Mouse (Mus musculus) heart, embryonic 16.5 days (tissue): Measurements from ENCODE around the gene Enkur. TPM values are rescaled to one million over a fixed set of nuclear protein-coding genes. Genes with fewer than 3 reads are reported as not detected.

Source experiments
- ATAC-seq: fragments of 200-750 bp; cut with Nextera tagmentation; replicated peaks from 2 replicates; pipeline ENCODE4 v1.8.0; 2017; ENCODE audit warnings: moderate number of reproducible peaks; ENCODE audit not compliant: insufficient read depth, low FRiP score; ENCODE audit errors: extremely low read depth
- H3K27ac ChIP-seq: fragments of 300-500 bp; sonication (generic); 2 replicates; pipeline ENCODE4 v1.5.1; 2014; ENCODE audit warnings: mild to moderate bottlenecking, low read length, control low read depth, moderate library complexity
- H3K27me3 ChIP-seq: fragments of 300-500 bp; sonication (generic); 2 replicates; pipeline ENCODE4 v1.6.1; 2014; ENCODE audit warnings: low read length, mixed read lengths; ENCODE audit not compliant: control insufficient read depth, insufficient read depth
- H3K36me3 ChIP-seq: fragments of 300-500 bp; sonication (generic); 2 replicates; pipeline ENCODE4 v1.6.1; 2014; ENCODE audit not compliant: control insufficient read depth, insufficient read depth
- H3K4me1 ChIP-seq: fragments of 300-500 bp; sonication (generic); 2 replicates; pipeline ENCODE4 v1.6.1; 2014; ENCODE audit warnings: low read length, mixed read lengths; ENCODE audit not compliant: control insufficient read depth, insufficient read depth
- H3K4me2 ChIP-seq: fragments of 300-500 bp; sonication (generic); 2 replicates; pipeline ENCODE4 v1.6.1; 2014; ENCODE audit warnings: low read depth, mild to moderate bottlenecking, control low read depth, low read length
- H3K4me3 ChIP-seq: fragments of 300-500 bp; sonication (generic); 2 replicates; pipeline ENCODE4 v1.5.1; 2014; ENCODE audit warnings: mild to moderate bottlenecking, control low read depth, low read length
- H3K9ac ChIP-seq: fragments of 300-500 bp; sonication (generic); 2 replicates; pipeline ENCODE4 v1.6.1; 2014; ENCODE audit warnings: low read length, control low read depth
- H3K9me3 ChIP-seq: fragments of 300-500 bp; sonication (generic); replicated peaks from 2 replicates; pipeline ENCODE4 v1.6.1; 2016; ENCODE audit warnings: low read length; ENCODE audit not compliant: control insufficient read depth
- WGBS: fragments of 180-500 bp; shearing (Covaris S2); extraction: QIAGEN DNeasy Blood & Tissue Kit; methylation state at CpG from one replicate; pipeline ENCODE4 v1.1.7; 2014; 5-methylcytosine and 5-hydroxymethylcytosine counted together
- polyA plus RNA-seq: library from polyadenylated mRNA; unstranded; fragments of >200 nt; fragmentation: Nextera tagmentation; extraction: Ambion mirVana; gene quantifications from 2 replicates; pipeline ENCODE4 v1.2.1, GENCODE M21; 2015

Enkur gene
- polyA plus RNA-seq, 1 experiment from 2014 or later, result 2.2 TPM

DNA sequence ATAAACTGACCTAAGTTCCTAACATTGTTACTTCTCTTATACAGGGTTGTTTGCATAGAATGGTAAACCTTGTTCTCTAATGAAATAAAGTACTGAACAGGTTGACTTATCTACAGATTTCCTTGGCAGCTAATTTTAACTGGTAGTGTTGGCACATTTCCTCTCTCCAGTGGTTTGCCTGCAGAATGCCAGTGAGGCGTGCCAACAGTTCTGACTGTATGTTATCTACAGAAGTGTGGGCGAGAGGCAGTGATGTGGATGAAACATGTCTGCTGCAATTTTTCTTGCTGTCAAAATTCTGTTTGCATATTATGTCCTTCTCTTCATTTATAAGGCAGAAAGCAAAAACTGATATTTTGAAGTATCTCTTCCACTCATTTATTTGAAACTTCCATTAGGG, 2.4 kb downstream of the Enkur start:
- no peaks in the 10 kb centered on the region for H3K9me3 ChIP-seq
- peaks cover 12% of the 10 kb centered on the region for H3K4me1 ChIP-seq
- no peaks in the 10 kb centered on the region for H3K36me3 ChIP-seq
- H3K9ac ChIP-seq, result no peak overlapping the region
- no peaks in the 10 kb centered on the region for H3K27me3 ChIP-seq
- ATAC-seq, result no peak
- H3K4me2 ChIP-seq, result no peak overlapping the region
- no peak overlapping the region for H3K4me3 ChIP-seq
- H3K27ac ChIP-seq, result no peak overlapping the region; the same call in 1 of the 2 replicates
- WGBS, result 30% methylated on average over 2 of the region's 2 CpGs

GRCm38 (mm10) chr2:21199051-21199450, 6.1 kb downstream of the Enkur start:
- Histone ChIP-seq H3K4me3 (no peak overlapping the region), H3K4me2 (no peak overlapping the region), H3K27me3 (no peaks in the 10 kb centered on the region), H3K36me3 (no peaks in the 10 kb centered on the region), H3K9me3 (no peaks in the 10 kb centered on the region), H3K9ac (no peak overlapping the region), H3K27ac (no peak overlapping the region), H3K4me1 (peaks cover 6% of the 10 kb centered on the region)
- WGBS, result 44% methylated on average over 3 of the region's 3 CpGs
- no peak for ATAC-seq

DNA sequence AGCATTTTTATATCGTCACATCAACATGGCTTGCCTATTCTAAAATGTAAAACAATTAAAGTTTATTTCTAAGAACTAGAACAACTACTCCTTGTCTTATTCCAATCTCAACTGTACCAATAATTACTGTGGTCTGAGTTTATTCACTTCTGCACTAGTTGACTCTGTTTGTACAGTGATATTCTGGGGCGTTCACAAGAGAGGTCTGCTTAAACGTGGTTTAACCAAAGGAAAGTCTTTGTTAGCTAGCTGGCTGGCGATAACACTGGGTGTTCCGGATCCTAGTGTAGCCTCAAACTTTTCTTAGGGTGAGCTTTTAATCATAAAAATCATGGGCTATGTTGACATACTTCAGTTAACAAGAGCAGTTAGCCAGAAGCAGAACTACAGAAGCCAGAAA, 9.9 kb downstream of the Enkur start:
- Histone ChIP-seq H3K9me3 (no peaks in the 10 kb centered on the region), H3K4me2 (no peak overlapping the region), H3K36me3 (no peaks in the 10 kb centered on the region), H3K4me3 (no peak overlapping the region), H3K27ac (no peak overlapping the region), H3K4me1 (no peaks in the 10 kb centered on the region), H3K9ac (no peak overlapping the region), H3K27me3 (no peaks in the 10 kb centered on the region)
- ATAC-seq, result no peak
- 85% methylated on average over 5 of the region's 5 CpGs for WGBS

GRCm38 (mm10) chr2:21191232-21191631, 13.9 kb downstream of the Enkur start:
- Histone ChIP-seq H3K36me3 (no peaks in the 10 kb centered on the region), H3K4me1 (no peaks in the 10 kb centered on the region), H3K9ac (no peak overlapping the region), H3K27ac (no peak overlapping the region), H3K9me3 (no peaks in the 10 kb centered on the region), H3K4me3 (no peak overlapping the region), H3K4me2 (no peak overlapping the region), H3K27me3 (no peaks in the 10 kb centered on the region)
- no peak for ATAC-seq
- WGBS, result 58% methylated on average over 1 of the region's 1 CpGs

DNA sequence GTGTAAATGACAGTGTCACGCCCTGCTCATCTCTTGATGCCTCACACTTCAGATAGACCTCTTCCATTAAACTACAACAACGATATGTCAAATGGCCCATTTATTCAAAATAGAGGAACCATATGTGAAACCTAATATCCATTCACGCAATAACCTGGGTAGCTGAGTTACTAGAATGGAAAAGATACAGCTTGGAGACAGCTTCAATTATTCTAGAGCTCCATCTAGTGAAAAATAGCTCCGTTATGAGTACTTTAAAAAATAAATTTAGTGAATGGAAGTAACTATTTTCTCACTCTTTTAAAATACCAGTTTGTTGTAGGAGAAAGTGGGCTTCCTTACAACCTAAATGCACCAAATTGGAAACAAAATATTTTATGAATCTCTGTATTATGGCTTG, 16.6 kb downstream of the Enkur start:
- no peak overlapping the region for H3K27ac ChIP-seq
- ATAC-seq, result no peak
- H3K9me3 ChIP-seq, result no peaks in the 10 kb centered on the region
- no peak overlapping the region for H3K9ac ChIP-seq
- no peaks in the 10 kb centered on the region for H3K27me3 ChIP-seq
- no peak overlapping the region for H3K4me2 ChIP-seq
- H3K4me1 ChIP-seq, result no peaks in the 10 kb centered on the region
- H3K36me3 ChIP-seq, result no peaks in the 10 kb centered on the region
- 71% methylated on average over 4 of the region's 4 CpGs for WGBS
- no peak overlapping the region for H3K4me3 ChIP-seq

GRCm38 (mm10) chr2:21187576-21187975, 17.6 kb downstream of the Enkur start:
- WGBS, result 47% methylated on average over 7 of the region's 7 CpGs
- H3K9ac ChIP-seq, result no peak overlapping the region

DNA sequence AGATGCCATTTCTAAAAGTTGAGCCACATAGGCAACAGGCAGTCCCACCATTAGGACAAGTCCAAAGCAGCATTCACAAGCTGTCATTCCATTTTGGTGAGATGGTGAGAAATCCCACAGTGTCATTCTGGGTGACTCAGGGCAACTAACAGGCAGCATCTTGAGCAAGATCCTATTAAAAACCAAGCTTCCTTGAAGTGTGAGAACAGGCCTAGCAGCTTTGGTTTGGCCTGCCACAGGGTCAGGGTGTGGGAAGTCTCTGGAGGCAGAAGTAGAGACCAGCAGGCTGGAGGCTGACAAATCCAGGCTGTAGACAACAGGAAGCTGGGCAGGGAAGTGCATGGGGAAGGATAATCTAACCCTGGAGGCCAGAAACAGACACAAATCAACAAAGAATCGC, 22.4 kb downstream of the Enkur start:
- no peak overlapping the region for H3K4me3 ChIP-seq
- H3K27ac ChIP-seq, result no peak overlapping the region
- no peaks in the 10 kb centered on the region for H3K27me3 ChIP-seq
- no peak overlapping the region for H3K9ac ChIP-seq
- H3K4me2 ChIP-seq, result no peak overlapping the region
- 59% methylated on average over 1 of the region's 1 CpGs for WGBS
- H3K9me3 ChIP-seq, result no peaks in the 10 kb centered on the region
- no peaks in the 10 kb centered on the region for H3K36me3 ChIP-seq
- no peaks in the 10 kb centered on the region for H3K4me1 ChIP-seq
- ATAC-seq, result no peak

More at GRCm38 (mm10) chr2:21187576-21187975, 17.6 kb downstream of the Enkur start:
- H3K4me2 ChIP-seq, result no peak overlapping the region
- no peaks in the 10 kb centered on the region for H3K4me1 ChIP-seq
- no peak overlapping the region for H3K4me3 ChIP-seq
- H3K36me3 ChIP-seq, result no peaks in the 10 kb centered on the region
- H3K27ac ChIP-seq, result no peak overlapping the region
- no peaks in the 10 kb centered on the region for H3K27me3 ChIP-seq
- no peaks in the 10 kb centered on the region for H3K9me3 ChIP-seq
- no peak for ATAC-seq

GRCm38 (mm10) chr2:21179136-21179535, 26.0 kb downstream of the Enkur start:
- H3K4me1 ChIP-seq, result no peaks in the 10 kb centered on the region
- H3K27ac ChIP-seq, result no peak overlapping the region
- no peaks in the 10 kb centered on the region for H3K9me3 ChIP-seq
- H3K4me3 ChIP-seq, result no peak overlapping the region
- no peaks in the 10 kb centered on the region for H3K36me3 ChIP-seq
- ATAC-seq, result no peak
- H3K9ac ChIP-seq, result no peak overlapping the region
- 87% methylated on average over 5 of the region's 5 CpGs for WGBS
- no peaks in the 10 kb centered on the region for H3K27me3 ChIP-seq
- H3K4me2 ChIP-seq, result no peak overlapping the region

- H3K4me1 ChIP-seq, result no peaks in the 10 kb centered on the region
- WGBS, result 72% methylated on average over 3 of the region's 3 CpGs
- no peak overlapping the region for H3K9ac ChIP-seq
- no peak for ATAC-seq
- H3K9me3 ChIP-seq, result no peaks in the 10 kb centered on the region
- H3K27me3 ChIP-seq, result no peaks in the 10 kb centered on the region
- no peaks in the 10 kb centered on the region for H3K36me3 ChIP-seq
- H3K4me2 ChIP-seq, result no peak overlapping the region
- no peak overlapping the region for H3K27ac ChIP-seq
- H3K4me3 ChIP-seq, result no peak overlapping the region
These were observed 32.4 kb downstream of the Enkur start for GRCm38 (mm10) chr2:21172797-21173196.

- Histone ChIP-seq H3K27me3 (no peaks in the 10 kb centered on the region), H3K36me3 (no peaks in the 10 kb centered on the region)
- no peak for ATAC-seq
These were observed 37.2 kb downstream of the Enkur start for GRCm38 (mm10) chr2:21167916-21168315.

More at GRCm38 (mm10) chr2:21167916-21168315, 37.2 kb downstream of the Enkur start:
- Histone ChIP-seq H3K9ac (no peak overlapping the region), H3K4me1 (no peaks in the 10 kb centered on the region), H3K9me3 (no peaks in the 10 kb centered on the region), H3K4me3 (no peak overlapping the region), H3K27ac (no peak overlapping the region), H3K4me2 (no peak overlapping the region)
- 79% methylated on average over 1 of the region's 1 CpGs for WGBS
